Mouse (Mus musculus): ENCODE measurements around the gene Cel.

The Cel gene

GRCm38 (mm10) chr2:28563303-28563702 lies at the start of gene Cel:
TSS of gene Cel (minus strand) at chr2:28563403.
- no peak for TF ChIP-seq GATA4 (IDR thresholded peaks at IDR 0.05; ENCODE audit: insufficient replicate concordance, low read length)

GRCm38 (mm10) chr2:28612436-28613063 lies 49.3 kb upstream of the Cel start:
- TF ChIP-seq GATA4 (IDR thresholded peaks at IDR 0.05; ENCODE audit: insufficient replicate concordance, low read length) = no peak

DNA sequence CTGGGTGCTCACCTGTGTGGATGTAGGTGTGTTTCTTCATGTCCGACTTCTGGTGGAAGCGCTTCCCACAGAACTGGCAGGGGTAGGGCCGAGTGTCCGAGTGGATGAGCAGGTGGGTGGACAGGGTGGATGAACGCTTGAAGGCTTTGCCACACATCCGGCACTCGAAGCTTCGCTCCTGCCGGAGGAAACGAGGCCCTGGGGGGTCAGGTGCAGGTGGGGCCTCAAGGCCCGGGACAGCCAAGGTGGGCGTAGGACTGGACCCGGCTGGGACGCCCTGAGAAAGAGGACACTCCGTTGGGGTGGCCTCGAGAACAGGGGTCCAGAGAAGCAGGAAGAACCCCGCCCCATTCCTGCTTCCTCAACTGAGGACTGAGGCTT lies 48.2 kb upstream of the Cel start:
- no peak for TF ChIP-seq GATA4 (IDR thresholded peaks at IDR 0.05; ENCODE audit: insufficient replicate concordance, low read length)

DNA sequence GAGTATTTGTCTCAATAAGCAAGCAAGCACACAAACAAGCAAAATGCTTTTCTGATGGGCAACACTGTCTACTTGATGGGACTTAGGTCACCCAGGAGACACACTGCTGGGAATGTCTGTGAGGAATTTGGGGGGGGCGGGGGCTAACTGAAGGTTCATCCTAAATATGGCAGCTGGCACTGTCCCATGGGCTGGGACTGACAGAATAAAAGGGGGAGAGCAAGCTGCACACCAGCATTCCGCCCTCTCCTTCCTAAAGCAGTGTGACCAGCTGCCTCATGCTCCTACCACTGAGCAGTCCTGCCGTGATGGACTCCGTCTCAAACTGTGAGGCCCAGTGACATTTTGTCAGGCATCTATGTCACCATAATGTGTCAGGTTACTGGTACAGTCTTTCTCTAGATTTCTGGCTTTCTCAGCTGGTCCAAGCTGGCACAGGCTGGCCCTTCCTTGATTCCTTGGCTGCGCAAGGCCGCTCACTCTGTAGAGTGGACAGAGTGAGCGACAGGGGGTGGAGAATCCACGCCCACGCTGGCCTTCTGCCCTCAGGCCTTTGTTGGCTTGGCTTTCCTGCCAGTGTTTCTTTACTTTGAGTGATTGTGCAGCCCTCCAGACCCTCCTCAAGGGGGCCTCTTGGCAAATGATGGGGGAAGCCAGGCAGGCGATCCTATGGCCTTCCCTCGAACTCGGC lies 47.7 kb upstream of the Cel start:
- TF ChIP-seq GATA4 (IDR thresholded peaks at IDR 0.05; ENCODE audit: insufficient replicate concordance, low read length) = no peak

- TF ChIP-seq GATA4 (IDR thresholded peaks at IDR 0.05; ENCODE audit: insufficient replicate concordance, low read length) = no peak
Observed at GRCm38 (mm10) chr2:28609851-28610250, 46.6 kb upstream of the Cel start.

DNA sequence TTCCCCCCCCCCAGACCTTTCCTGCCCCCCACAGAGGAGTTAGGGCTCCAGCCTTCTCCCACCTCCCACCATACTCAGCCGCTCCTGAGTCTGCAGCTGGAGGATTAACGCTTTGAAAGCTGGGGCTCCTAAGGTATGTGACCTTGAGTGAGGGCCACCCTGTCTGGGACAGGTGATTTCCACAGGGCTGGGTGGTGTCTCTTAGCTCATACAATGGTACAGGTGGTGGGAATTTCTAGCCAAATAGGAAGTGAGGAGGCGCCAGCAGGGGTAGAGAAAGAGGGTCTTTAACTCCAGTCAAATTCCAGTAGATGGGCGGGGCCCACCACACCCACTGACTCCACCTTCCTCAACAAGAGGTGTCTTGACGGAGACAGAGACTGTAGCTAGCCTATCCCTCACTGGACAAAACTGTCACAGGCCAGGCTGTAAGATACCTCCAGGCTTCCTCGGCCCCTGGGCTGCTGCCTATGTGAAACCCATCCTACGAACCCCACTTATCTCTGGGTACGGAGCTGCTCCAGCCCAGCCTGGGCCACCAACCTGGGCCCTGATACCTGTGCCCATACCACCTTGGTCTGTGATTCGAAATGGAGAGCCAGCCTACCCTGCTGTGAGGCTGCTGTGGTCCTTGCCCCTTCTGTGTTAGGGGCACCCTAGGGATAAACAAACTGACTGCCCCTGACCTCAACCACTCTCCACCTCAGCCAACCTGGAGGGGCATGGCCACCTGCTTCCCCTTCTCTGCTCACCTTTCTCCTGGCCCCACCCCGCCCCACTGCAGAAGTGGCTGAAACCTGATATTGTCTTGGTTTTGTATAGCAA lies 44.4 kb upstream of the Cel start:
- no peak for TF ChIP-seq GATA4 (IDR thresholded peaks at IDR 0.05; ENCODE audit: insufficient replicate concordance, low read length)

DNA sequence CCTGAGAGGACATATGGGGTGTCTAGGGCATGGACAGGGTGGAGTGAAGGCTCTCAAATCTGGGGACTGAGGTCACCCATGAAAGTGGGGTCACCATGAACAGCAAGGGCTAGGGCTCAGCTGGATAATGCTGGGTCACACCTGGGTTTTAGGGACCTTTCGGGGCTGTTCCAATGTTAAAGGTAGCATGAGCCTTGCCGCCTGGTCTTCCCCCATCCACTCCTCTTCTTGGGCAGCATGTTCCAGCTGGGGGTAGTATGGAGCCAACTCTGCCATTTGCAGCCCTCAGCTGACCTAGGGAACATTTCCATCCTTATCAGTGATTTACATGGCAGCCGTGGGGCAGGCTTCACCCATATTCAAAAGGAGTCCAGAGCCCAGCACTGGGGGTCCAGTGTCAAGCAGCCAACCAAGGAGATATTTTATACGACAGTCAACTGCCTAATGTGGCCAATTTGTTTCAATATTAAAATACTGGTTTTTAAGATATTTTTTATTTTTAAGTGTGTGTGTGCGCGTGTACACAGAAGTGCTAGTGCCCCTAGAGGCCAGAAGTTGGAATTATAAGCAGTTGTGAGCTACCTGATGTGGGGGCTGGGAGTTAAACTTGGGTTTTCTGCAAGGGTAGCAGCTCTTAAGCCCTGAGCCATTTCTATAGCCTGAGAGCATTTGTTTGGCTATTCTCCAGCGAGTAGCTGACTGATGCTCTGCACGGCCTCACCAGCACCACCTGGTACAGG lies 43.6 kb upstream of the Cel start:
- TF ChIP-seq GATA4 (IDR thresholded peaks at IDR 0.05; ENCODE audit: insufficient replicate concordance, low read length) = no peak

GRCm38 (mm10) chr2:28605789-28606541 lies 42.8 kb upstream of the Cel start:
- no peak for TF ChIP-seq GATA4 (IDR thresholded peaks at IDR 0.05; ENCODE audit: insufficient replicate concordance, low read length)

GRCm38 (mm10) chr2:28603542-28603941 lies 40.3 kb upstream of the Cel start:
- no peak for TF ChIP-seq GATA4 (IDR thresholded peaks at IDR 0.05; ENCODE audit: insufficient replicate concordance, low read length)

- TF ChIP-seq GATA4 (IDR thresholded peaks at IDR 0.05; ENCODE audit: insufficient replicate concordance, low read length) = no peak
Observed at GRCm38 (mm10) chr2:28601720-28602590, 38.8 kb upstream of the Cel start.

- TF ChIP-seq GATA4 (IDR thresholded peaks at IDR 0.05; ENCODE audit: insufficient replicate concordance, low read length) = no peak
Observed at GRCm38 (mm10) chr2:28599569-28599900, 36.3 kb upstream of the Cel start.

DNA sequence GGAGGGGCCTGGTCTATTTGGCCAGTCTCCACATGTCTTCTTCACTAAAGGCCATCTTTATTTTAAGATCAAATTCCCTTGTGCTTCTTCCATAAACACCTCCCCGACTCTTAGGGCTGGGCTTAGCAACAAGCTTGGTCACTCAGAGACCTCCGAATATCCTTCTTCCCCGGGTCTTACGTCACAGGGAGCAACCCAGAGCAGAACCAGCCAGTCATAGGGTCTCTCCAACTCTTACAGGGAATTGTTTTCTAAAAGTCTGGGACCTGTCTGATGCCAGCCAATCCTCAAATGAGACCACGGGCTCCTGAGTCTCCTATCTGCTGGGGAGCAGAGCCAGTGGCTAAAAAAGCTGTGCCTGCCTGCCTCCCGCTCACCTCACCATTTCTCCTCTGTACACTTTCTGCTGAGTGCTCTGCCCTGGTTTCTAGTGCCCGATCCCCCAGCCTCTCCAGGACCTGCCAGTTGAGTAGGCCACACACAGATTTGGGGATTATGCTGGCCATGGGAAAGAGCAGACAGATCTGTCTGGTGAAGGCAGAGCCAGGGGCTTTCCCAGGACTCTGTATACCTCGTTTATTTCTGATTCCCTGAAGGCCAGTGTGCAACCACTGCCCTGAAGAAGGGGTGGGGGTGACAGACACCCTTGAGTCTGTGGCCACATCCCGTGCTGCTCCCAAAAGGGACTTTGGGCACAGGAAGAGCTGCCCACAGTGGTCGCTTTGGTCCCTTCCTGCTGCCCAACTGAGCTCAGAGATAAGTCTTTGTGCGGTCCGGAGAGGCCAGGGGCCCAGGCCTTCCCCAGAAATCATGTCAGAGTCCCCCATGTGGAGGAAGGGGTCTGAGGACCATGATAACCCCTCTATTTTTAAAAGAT lies 35.7 kb upstream of the Cel start:
- no peak for TF ChIP-seq GATA4 (IDR thresholded peaks at IDR 0.05; ENCODE audit: insufficient replicate concordance, low read length)

All from liver, adult (tissue).